32 mouse cellular contexts compared by ENCODE assay signal in the genomic region with DNA sequence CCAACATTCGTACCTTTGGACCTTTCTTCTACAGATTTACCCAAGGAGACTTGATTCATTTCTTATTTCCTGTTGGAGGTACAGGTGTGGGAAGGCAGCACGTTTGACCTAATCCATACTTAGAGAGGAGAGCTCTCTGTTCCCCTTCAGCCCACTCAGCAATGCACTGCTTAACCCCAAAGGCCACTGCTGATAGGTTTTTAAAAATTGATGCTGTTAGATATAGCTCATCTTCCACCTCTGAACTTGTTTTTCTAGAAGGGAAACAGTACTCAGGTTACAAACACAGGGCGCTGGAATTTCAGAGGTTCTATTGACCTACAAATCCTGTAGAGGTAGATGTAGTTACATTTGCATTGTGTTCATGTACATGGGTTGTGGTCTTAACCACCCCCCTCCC.
"Had no signal": no experiment of that assay in that cellular context is flagged by ENCODE, and none has a peak within 500 bp of the region (broad histone marks: within the 10 kb centered on the region; RNA-seq: fewer than 3 reads in every experiment).

No protein-coding gene starts in this region.

- H3K36me3 ChIP-seq: limb, embryonic 15.5 days; liver, embryonic 12.5 days; liver, embryonic 13.5 days; liver, embryonic 15.5 days; midbrain, embryonic 10.5 days; midbrain, embryonic 12.5 days; midbrain, embryonic 13.5 days; midbrain, embryonic 15.5 days; neural tube, embryonic 12.5 days had no signal

- H3K27ac ChIP-seq: limb, embryonic 10.5 days; limb, embryonic 12.5 days; limb, embryonic 13.5 days; limb, embryonic 15.5 days; liver, embryonic 12.5 days; liver, embryonic 13.5 days; liver, embryonic 14.5 days; liver, embryonic 15.5 days; lung, embryonic 15.5 days; macrophage; midbrain, embryonic 10.5 days; midbrain, embryonic 12.5 days; midbrain, embryonic 13.5 days; midbrain, embryonic 15.5 days; neural tube, embryonic 12.5 days had no signal

- H3K4me2 ChIP-seq: limb, embryonic 12.5 days; limb, embryonic 13.5 days; limb, embryonic 15.5 days; liver, embryonic 11.5 days; liver, embryonic 12.5 days; liver, embryonic 13.5 days; liver, embryonic 15.5 days; lung, embryonic 14.5 days; lung, embryonic 15.5 days; midbrain, embryonic 11.5 days; midbrain, embryonic 12.5 days; midbrain, embryonic 13.5 days; midbrain, embryonic 15.5 days; neural tube, embryonic 12.5 days had no signal

- H3K9ac ChIP-seq: limb, embryonic 12.5 days; limb, embryonic 13.5 days; limb, embryonic 15.5 days; liver, embryonic 12.5 days; liver, embryonic 13.5 days; liver, embryonic 14.5 days; liver, embryonic 15.5 days; liver, postnatal 0 days; lung, embryonic 14.5 days; lung, embryonic 15.5 days; midbrain, embryonic 12.5 days; midbrain, embryonic 13.5 days; midbrain, embryonic 15.5 days; neural tube, embryonic 12.5 days had no signal

- H3K27me3 ChIP-seq: limb, embryonic 12.5 days; limb, embryonic 13.5 days; limb, embryonic 15.5 days; liver, embryonic 12.5 days; liver, embryonic 13.5 days; liver, embryonic 15.5 days; lung, embryonic 15.5 days; midbrain, embryonic 12.5 days; midbrain, embryonic 13.5 days; midbrain, embryonic 15.5 days; neural tube, embryonic 12.5 days had no signal

- H3K4me3 ChIP-seq: limb, embryonic 10.5 days; limb, embryonic 12.5 days; limb, embryonic 13.5 days; limb, embryonic 15.5 days; liver, embryonic 12.5 days; liver, embryonic 13.5 days; liver, embryonic 15.5 days; lung, embryonic 15.5 days; megakaryocyte, embryonic 14.5 days; midbrain, embryonic 10.5 days; midbrain, embryonic 12.5 days; midbrain, embryonic 13.5 days; midbrain, embryonic 15.5 days; myocyte; neural tube, embryonic 12.5 days had no signal

- DNase-seq: left cerebral cortex, postnatal 4 days; liver; liver, embryonic 13.5 days; liver, postnatal 0 days; lung, adult 18-20 months; lung, adult 2 months; lung, embryonic 14.5 days; lung, postnatal 10 days; lung, postnatal 14 days; lung, postnatal 36 days; lung, postnatal 4 days; midbrain, embryonic 14.5 days had no signal

- H3K4me1 ChIP-seq: midbrain, embryonic 15.5 days had no signal

- H3K9me3 ChIP-seq: limb, embryonic 10.5 days; limb, embryonic 12.5 days; limb, embryonic 13.5 days; limb, embryonic 15.5 days; liver, embryonic 12.5 days; liver, embryonic 13.5 days; liver, embryonic 15.5 days; lung, embryonic 15.5 days; megakaryocyte, embryonic 14.5 days; midbrain, embryonic 10.5 days; midbrain, embryonic 12.5 days; midbrain, embryonic 13.5 days; midbrain, embryonic 15.5 days; neural tube, embryonic 12.5 days had no signal

- ATAC-seq: liver, embryonic 12.5 days; liver, postnatal 0 days; lung, postnatal 0 days; midbrain, embryonic 13.5 days; midbrain, embryonic 15.5 days; midbrain, embryonic 16.5 days had no signal
